Mouse (Mus musculus): ENCODE results near the gene Jph4.
A peak's percentile ranks its signal among the peaks of the same experiment; 100 is the strongest.

Jph4 gene

GRCm38 (mm10) chr14:55118852-55119251 is 2.1 kb upstream of the Jph4 start:
- peak; percentile 32 for DNase-seq (ENCODE audit: inconsistent ontology term)

- DNase-seq (ENCODE audit: inconsistent ontology term): no peak
These were observed 889 bp downstream of the Jph4 start for GRCm38 (mm10) chr14:55115846-55116245.

DNA sequence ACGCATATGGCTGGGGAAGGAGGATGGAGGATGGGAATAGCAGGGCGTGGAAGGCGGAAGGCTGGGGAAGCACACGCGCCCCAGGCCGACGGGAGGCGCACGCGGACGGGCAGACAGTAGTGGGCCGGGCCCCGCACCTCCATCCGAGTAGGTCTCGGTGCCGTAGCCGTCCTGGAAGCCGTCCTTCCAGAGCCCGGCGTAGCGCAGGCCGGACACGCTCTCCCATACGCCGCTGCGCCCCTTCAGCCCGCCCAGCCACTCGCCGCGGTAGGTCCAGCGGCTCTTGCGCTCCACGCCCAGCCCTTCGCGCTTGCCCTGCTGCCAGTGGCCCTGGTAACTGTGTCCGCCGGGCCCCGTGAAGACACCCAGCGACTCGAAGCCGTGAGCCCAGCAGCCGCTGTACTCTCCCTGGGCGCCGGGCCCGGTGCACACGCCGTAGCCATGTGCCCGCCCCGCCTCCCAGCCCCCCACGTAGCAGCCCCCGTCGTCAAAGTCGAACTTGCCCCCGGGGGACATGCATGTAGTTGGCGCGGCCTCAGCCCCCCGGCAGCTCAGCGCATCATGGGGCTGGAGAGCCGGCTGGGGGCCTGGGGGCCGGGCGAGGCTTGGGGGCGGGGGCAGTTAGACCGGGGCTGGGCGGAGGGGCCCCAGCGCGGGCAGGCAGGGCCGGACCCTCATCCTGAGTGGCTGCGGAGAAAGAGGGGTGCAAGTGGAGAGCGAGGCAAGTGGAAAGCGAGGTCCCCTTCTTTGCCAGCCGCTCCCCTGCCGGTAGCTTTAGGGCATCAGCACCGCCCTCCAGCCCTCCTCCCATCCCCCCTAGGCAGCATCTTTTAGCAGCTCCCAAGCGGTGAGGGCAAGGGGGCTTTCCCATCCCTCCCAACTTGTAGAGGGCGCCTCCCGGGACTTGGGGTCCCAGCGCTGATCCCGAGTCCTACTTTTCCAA is 1.7 kb downstream of the Jph4 start:
- DNase-seq (ENCODE audit: inconsistent ontology term): peak; percentile 68

- no peak for DNase-seq (ENCODE audit: inconsistent ontology term)
These were observed 2.6 kb downstream of the Jph4 start for GRCm38 (mm10) chr14:55113975-55114645.

- DNase-seq (ENCODE audit: inconsistent ontology term): no peak
These were observed 3.3 kb downstream of the Jph4 start for GRCm38 (mm10) chr14:55113351-55113974.

DNA sequence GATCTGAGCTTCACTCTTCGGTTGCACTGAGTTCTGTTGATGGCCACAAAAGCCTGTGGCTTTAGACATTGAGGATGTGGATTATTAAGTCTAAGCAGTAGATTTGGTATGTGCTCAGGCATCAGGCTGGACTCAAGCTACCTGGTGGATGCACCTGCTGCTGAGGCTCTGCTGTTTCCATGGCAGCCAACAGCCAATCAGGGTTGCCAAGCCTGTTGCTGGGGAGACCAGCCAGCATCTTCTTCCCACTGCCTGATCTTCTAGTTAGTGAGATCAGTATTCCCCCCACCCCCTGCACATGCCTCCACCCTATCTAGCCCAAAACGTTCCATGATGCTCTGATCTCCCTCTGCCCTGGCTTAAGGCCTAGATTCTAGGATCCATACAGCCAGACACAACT is 5.0 kb downstream of the Jph4 start:
- no peak for DNase-seq (ENCODE audit: inconsistent ontology term)

DNA sequence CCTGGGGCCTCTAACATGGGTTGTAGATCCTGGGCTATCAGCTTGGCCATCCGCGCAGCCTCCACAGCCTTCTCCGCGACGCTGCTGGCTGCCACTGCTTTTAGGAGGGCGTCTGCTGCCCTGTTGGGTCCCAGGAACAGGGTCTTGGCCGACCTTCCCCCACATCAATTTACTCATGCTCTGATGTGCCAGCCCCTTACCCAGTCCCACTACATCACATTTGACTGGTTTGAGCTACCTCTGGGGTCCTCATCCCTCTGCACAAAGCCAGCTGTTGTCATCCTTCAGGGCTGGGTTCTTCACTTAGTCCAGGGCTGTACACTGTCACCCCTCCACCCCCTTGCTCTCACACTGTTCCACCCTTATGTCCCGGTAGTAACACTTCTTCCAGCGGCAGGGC is 6.7 kb downstream of the Jph4 start:
- DNase-seq (ENCODE audit: inconsistent ontology term): no peak

- no peak for DNase-seq (ENCODE audit: inconsistent ontology term)
These were observed 7.5 kb downstream of the Jph4 start for GRCm38 (mm10) chr14:55109048-55109873.

DNA sequence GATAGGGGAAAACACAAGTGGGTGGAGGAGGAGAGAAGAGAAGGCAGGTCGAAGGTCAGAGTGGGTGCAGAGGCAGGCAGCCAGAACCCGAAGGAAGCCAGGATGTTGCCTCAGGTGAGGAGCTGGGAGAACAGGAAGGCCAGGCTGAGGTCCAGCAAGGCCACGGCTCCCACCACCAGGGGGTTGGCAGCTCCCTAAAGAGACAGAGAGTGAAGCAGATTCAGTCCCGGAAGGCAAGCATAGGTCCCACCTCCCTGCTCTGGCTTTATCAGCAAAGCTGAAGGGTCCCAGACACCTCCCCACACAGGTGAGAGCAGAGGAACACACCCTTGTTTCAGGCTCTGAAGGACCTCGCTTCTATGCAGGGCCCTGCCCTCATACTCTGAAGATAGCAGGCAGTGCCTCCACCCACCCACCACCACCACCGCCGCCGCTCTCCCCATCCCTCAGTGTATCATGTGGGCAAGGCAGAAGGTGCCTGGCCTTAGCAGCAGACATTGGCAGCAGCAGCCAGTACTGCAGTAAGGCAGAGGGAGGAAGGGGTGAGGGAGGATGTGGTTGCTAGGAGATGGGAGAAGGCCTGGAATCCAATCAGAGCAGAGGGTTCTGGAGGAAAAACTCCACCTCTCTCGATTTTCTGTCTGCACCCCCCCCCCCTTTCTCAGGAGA is 8.4 kb downstream of the Jph4 start:
- DNase-seq (ENCODE audit: inconsistent ontology term): no peak

GRCm38 (mm10) chr14:55106990-55107389 is 9.7 kb downstream of the Jph4 start:
- no peak for DNase-seq (ENCODE audit: inconsistent ontology term)

DNA sequence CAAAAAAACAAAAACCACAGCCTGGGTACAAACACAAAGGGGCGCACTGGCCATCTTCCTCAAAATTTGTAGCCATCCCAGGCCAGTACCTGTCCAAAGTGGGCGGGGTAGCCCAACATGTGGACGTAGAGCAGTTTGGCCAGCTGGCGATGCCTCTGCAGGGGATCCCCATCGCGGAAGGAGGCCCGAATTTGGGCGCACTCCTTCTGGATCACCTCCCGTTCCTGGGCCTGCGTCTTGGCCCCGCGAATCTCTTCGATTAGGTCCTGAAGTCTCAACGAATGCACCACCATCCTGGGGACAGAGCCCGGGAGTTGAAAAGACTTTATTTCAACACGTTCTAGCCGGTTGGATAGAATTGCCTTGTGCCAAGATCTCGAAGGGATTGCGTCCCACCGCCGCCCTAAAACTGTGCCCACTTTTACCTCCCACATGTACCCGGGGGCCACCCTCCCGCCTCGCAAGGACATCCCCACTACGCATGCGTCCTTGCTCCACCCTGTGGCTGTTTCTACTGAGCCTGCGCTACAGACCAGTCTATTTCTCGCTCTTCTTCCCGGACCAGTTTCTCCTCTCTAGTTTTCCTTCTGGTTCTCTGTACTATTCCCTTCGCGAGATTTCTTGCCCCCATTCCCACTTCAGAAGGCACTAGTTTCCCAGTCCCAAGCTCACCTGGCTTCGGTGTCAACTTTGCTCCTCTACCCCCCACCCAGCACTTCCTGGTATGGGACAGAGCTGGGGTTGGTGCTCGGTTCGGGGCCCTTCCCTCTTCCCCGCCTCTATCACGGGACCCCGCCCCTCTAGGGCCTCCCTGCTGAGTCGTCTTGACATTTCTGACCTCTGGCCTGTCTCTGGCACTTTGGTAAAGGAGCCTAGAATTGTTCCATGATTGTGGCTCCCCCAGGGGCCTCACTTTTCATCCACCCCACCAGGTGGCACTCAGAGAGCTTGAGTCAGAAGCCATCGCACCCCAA is 10.6 kb downstream of the Jph4 start, which contains the start of gene Ap1g2:
Gene Ap1g2 (minus strand): TSS at position 758 of the 974 bp plus-strand sequence.
- peak; percentile 71 for DNase-seq (ENCODE audit: inconsistent ontology term)

- DNase-seq (ENCODE audit: inconsistent ontology term): no peak
These were observed 11.3 kb downstream of the Jph4 start for GRCm38 (mm10) chr14:55105386-55105785.

DNA sequence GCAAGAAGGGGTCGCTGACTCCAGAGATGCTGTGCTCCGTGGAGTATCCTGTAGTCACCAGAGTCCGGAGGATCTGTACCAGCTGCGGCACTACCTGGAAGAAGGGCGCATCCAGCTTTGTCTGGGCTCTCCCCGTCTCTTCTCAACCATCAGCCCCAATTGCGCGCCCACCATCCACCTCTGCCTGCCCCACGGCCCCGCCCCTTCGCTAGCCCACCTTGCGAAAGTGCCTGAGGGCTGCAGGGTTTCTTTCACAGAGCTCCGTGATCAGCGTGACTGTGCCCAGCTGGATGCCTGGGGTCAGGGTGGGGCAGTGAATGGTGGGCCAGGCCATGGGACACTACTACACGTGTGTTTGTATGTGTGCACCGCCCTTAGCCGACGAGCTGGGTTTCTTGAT is 12.4 kb downstream of the Jph4 start:
- no peak for DNase-seq (ENCODE audit: inconsistent ontology term)

- no peak for DNase-seq (ENCODE audit: inconsistent ontology term)
These were observed 14.4 kb downstream of the Jph4 start for GRCm38 (mm10) chr14:55102253-55102785.

- DNase-seq (ENCODE audit: inconsistent ontology term): no peak
These were observed 15.1 kb downstream of the Jph4 start for GRCm38 (mm10) chr14:55101592-55101991.

DNA sequence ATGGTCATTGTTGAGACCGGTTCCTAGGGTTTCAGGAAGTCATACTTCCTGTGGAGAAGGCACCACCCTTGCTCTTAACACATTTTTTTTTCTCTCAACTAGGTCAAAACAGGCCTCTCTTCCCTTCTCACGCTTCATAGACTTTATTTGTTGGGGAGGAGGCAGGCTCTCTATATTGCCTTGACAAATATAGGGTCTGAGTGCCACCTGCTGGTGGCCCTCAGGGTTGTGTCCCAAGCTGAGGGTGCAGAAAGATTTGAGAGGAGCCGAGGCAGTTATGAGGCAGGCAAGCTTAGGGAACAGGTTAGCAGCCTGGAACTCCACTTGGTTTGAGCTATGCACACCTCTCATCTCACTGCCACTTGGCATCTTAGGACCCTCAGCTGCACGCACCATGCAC is 18.7 kb downstream of the Jph4 start:
- DNase-seq (ENCODE audit: inconsistent ontology term): peak; percentile 40

DNA sequence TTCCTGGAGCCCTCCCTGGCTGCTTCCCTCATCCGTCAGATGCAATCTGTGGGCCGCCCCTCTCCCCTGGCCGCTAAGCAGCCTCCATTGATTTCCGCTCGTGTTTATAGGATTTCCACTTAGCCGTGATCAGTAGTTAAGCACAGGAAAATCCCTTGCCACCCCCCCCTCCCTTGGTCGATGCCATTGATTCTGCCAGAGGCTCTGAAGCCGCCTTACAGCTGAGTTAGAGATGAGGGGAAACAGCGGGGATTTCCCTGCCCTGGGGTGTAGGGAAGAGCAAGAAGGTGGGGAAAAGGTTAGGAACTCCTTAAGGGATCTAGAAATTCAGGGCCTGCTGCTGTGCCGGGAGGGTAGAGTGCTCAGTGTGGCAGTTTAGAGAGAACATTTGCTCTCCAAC is 19.1 kb downstream of the Jph4 start:
- DNase-seq (ENCODE audit: inconsistent ontology term): no peak

DNA sequence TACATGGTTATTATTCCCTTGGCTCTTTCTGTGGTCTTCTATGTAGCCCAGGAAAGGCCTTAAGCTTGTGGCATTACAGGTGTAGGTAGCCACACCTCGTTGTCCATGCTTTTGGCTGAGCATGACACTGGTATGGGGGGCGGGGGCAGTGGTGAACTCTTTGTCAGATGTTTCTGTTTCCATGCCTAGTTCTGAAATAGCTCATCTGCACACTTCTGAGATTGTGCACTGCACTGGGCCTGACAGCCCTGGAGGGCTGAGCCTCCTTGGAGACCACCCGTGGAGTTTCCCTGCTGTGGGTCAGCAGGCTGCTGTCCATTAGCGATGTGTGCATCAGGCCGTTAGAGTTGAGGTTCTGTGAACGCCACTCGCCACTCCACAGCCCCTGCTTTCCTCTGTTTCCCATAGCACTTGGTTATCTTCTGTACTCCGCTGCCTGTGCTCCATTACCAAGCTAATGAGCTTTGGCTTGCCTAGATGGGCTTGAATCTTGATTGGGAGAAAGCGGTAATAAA is 20.1 kb downstream of the Jph4 start:
- no peak for DNase-seq (ENCODE audit: inconsistent ontology term)

DNA sequence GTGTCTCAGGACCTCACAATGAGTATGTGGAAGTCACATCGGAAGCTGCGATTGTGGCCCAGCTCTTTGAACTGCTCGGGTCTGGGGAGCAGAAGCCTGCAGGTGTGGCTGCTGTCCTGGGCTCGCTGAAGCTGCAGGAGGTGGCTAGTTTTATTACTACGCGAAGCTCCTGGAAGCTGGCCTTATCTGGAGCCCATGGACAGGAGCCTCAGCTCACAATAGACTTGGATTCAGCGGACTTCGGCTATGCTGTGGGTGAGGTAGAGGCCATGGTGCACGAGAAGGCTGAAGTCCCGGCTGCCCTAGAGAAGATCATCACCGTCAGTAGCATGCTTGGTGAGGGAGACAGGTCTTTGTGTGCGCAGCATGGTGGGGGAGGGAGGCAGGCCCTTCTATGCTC is 21.1 kb downstream of the Jph4 start:
- no peak for DNase-seq (ENCODE audit: inconsistent ontology term)
